Mouse (Mus musculus) myocyte (in vitro differentiated cells): Measurements from ENCODE around the gene Xlr4b. TPM values are rescaled to one million over a fixed set of nuclear protein-coding genes. Genes with fewer than 3 reads are reported as not detected.
"Not testable (repeated sequence)": the region's sequence is repeated elsewhere in the genome, so short reads cannot be mapped to it uniquely, and the experiment has no call there.

ENCODE experiments used
- H3K27me3 ChIP-seq: one replicate; pipeline ENCODE4 v1.6.1; 2011; ENCODE audit not compliant: control insufficient read depth, insufficient read depth, insufficient read length
- H3K36me3 ChIP-seq: one replicate; pipeline ENCODE4 v1.6.1; 2011; ENCODE audit not compliant: control insufficient read depth, insufficient read depth
- H3K4me2 ChIP-seq: one replicate; pipeline ENCODE4 v1.6.1; 2011; ENCODE audit warnings: low read depth, control low read depth
- H3K4me3 ChIP-seq: one replicate; pipeline ENCODE4 v1.5.1; 2011; ENCODE audit warnings: mild to moderate bottlenecking, control low read depth, moderate library complexity
- H3K79me2 ChIP-seq: one replicate; pipeline ENCODE4 v1.6.1; 2011; ENCODE audit not compliant: control insufficient read depth, insufficient read depth
- H3ac ChIP-seq: one replicate; pipeline ENCODE4 v1.6.1; 2011; ENCODE audit not compliant: control insufficient read depth, insufficient read length
- CEBPB ChIP-seq: IDR thresholded peaks from 2 replicates; pipeline ENCODE4 v1.6.1; 2011; ENCODE audit warnings: mild to moderate bottlenecking, moderate library complexity; ENCODE audit not compliant: poor library complexity, insufficient read depth, severe bottlenecking
- E2F4 ChIP-seq: IDR thresholded peaks from one replicate; pipeline ENCODE4 v1.6.1; 2011; ENCODE audit warnings: mild to moderate bottlenecking, control low read depth, moderate library complexity; ENCODE audit not compliant: insufficient read depth
- MAX ChIP-seq: IDR thresholded peaks from one replicate; pipeline ENCODE4 v1.6.1; 2011; ENCODE audit warnings: low read depth, mild to moderate bottlenecking, control low read depth
- MYOD1 ChIP-seq, 3 experiments: IDR thresholded peaks; one replicate each; pipeline ENCODE4 v1.6.1; 2011; ENCODE audit warnings: control low read depth in 2 of 3, low read depth in 2 of 3, mild to moderate bottlenecking in 2 of 3, moderate library complexity in 1 of 3; ENCODE audit not compliant: insufficient read length in 2 of 3, control insufficient read depth in 1 of 3
- MYOG ChIP-seq, 3 experiments: IDR thresholded peaks; one replicate each; pipeline ENCODE4 v1.6.1; 2011; ENCODE audit warnings: control low read depth in 2 of 3, low read depth in 2 of 3, mild to moderate bottlenecking in 2 of 3; ENCODE audit not compliant: insufficient read length in 2 of 3, control insufficient read depth in 1 of 3, insufficient read depth in 1 of 3
- POLR2A ChIP-seq: IDR thresholded peaks from one replicate; pipeline ENCODE4 v1.6.1; 2011; ENCODE audit warnings: low read depth, mild to moderate bottlenecking, control low read depth, moderate library complexity; ENCODE audit not compliant: insufficient read length
- POLR2AphosphoS2 ChIP-seq: IDR thresholded peaks from one replicate; pipeline ENCODE4 v1.6.1; 2011; ENCODE audit warnings: low read depth, control low read depth; ENCODE audit not compliant: insufficient read length
- REST ChIP-seq: IDR thresholded peaks from one replicate; pipeline ENCODE4 v1.6.1; 2011; ENCODE audit warnings: mild to moderate bottlenecking, control low read depth, moderate library complexity; ENCODE audit not compliant: insufficient read depth, insufficient read length
- SRF ChIP-seq: IDR thresholded peaks from one replicate; pipeline ENCODE4 v1.6.1; 2011; ENCODE audit warnings: low read depth; ENCODE audit not compliant: control insufficient read depth, insufficient read length
- TCF12 ChIP-seq: IDR thresholded peaks from one replicate; pipeline ENCODE4 v1.6.1; 2011; ENCODE audit warnings: mild to moderate bottlenecking, control low read depth; ENCODE audit not compliant: poor library complexity, insufficient read depth, severe bottlenecking
- TCF3 ChIP-seq: IDR thresholded peaks from one replicate; pipeline ENCODE4 v1.6.1; 2011; ENCODE audit warnings: low read depth, control low read depth; ENCODE audit not compliant: insufficient read length
- USF1 ChIP-seq: IDR thresholded peaks from one replicate; pipeline ENCODE4 v1.6.1; 2011; ENCODE audit warnings: low read depth, mild to moderate bottlenecking, control low read depth, moderate library complexity
- polyA plus RNA-seq: library from polyadenylated mRNA; unstranded; fragments of >200 nt; fragmentation: generic; extraction: Trizol; gene quantifications from one replicate; pipeline ENCODE4 v1.2.1, GENCODE M21; 2012; ENCODE audit warnings: missing spikeins

Gene Xlr4b
- polyA plus RNA-seq, 1 experiment: 0.05 TPM

GRCm38 (mm10) chrX:73229288-73229687 is 15.2 kb downstream of the Xlr4b start:
- TF ChIP-seq MAX (no peak), MYOD1 (IDR thresholded peaks at IDR 0.05; ENCODE audit: control insufficient read depth in 1 of 3, insufficient read length in 2 of 3, low read depth in 2 of 3) (no peak), CEBPB (no peak), POLR2AphosphoS2 (no peak), USF1 (no peak), MYOG (IDR thresholded peaks at IDR 0.05; ENCODE audit: control insufficient read depth in 1 of 3, insufficient read depth in 1 of 3, insufficient read length in 2 of 3, low read depth in 2 of 3) (no peak), TCF12 (no peak), POLR2A (no peak), SRF (no peak), E2F4 (no peak), TCF3 (no peak), REST (no peak)
- Histone ChIP-seq H3K79me2 (no peaks in the 10 kb centered on the region), H3ac (peak overlapping the region; percentile 26), H3K4me3 (peak overlapping the region; percentile 20), H3K36me3 (no peaks in the 10 kb centered on the region), H3K4me2 (peak overlapping the region; percentile 55), H3K27me3 (no peaks in the 10 kb centered on the region)

GRCm38 (mm10) chrX:73242821-73243325 is 28.7 kb downstream of the Xlr4b start, which contains the start of gene Xlr4c:
TSS of gene Xlr4c (minus strand) at chrX:73243130.
- not testable (repeated sequence) for H3K4me3 ChIP-seq, H3ac ChIP-seq, H3K79me2 ChIP-seq

GRCm38 (mm10) chrX:73262428-73262827 is 48.3 kb downstream of the Xlr4b start:
- H3K4me2 ChIP-seq, H3K4me3 ChIP-seq, H3ac ChIP-seq, H3K36me3 ChIP-seq, H3K79me2 ChIP-seq, H3K27me3 ChIP-seq: not testable (repeated sequence)

More at GRCm38 (mm10) chrX:73242821-73243325, 28.7 kb downstream of the Xlr4b start, which contains the start of gene Xlr4c:
- H3K4me2 ChIP-seq, H3K27me3 ChIP-seq, H3K36me3 ChIP-seq: not testable (repeated sequence)

GRCm38 (mm10) chrX:73265270-73265669 is 51.1 kb downstream of the Xlr4b start, which contains the start of gene Xlr3c:
TSS of gene Xlr3c (minus strand) at chrX:73265390.
- not testable (repeated sequence) for H3K79me2 ChIP-seq

More at GRCm38 (mm10) chrX:73265270-73265669, 51.1 kb downstream of the Xlr4b start, which contains the start of gene Xlr3c:
- not testable (repeated sequence) for H3K4me3 ChIP-seq, H3ac ChIP-seq, H3K4me2 ChIP-seq, H3K27me3 ChIP-seq, H3K36me3 ChIP-seq

Other genes starting within 250 kb of the Xlr4b start
- not detected for gene Zfp185, start 227.0 kb upstream of the Xlr4b start, polyA plus RNA-seq
- 0.07 TPM for gene Pnma5, start 177.2 kb upstream of the Xlr4b start, polyA plus RNA-seq
- not detected for gene Pnma3, start 149.5 kb upstream of the Xlr4b start, polyA plus RNA-seq
- gene Xlr4a, start 131.9 kb upstream of the Xlr4b start, polyA plus RNA-seq: 0.55 TPM
- gene Xlr3a, start 117.2 kb upstream of the Xlr4b start, polyA plus RNA-seq: 1.9 TPM
- gene Gm14685, start 97.3 kb upstream of the Xlr4b start, polyA plus RNA-seq: not detected
- gene Xlr5b, start 65.5 kb upstream of the Xlr4b start, polyA plus RNA-seq: not detected
- not detected for gene DXBay18, start 64.9 kb upstream of the Xlr4b start, polyA plus RNA-seq
- not detected for gene Spin2d, start 37.3 kb upstream of the Xlr4b start, polyA plus RNA-seq
- gene Xlr3b, start 22.1 kb upstream of the Xlr4b start, polyA plus RNA-seq: 0.40 TPM
- gene F8a, start 14.0 kb downstream of the Xlr4b start, polyA plus RNA-seq: 4.5 TPM
- 0.10 TPM for gene Xlr4c, start 28.8 kb downstream of the Xlr4b start, polyA plus RNA-seq
- gene Xlr3c, start 51.1 kb downstream of the Xlr4b start, polyA plus RNA-seq: 1.6 TPM
- gene Xlr5a, start 78.6 kb downstream of the Xlr4b start, polyA plus RNA-seq: not detected
- not detected for gene Xlr5c, start 78.6 kb downstream of the Xlr4b start, polyA plus RNA-seq
- not detected for gene Gm45015, start 122.5 kb downstream of the Xlr4b start, polyA plus RNA-seq
- 8.9 TPM for gene Zfp275, start 128.3 kb downstream of the Xlr4b start, polyA plus RNA-seq
- gene Gm18336, start 184.4 kb downstream of the Xlr4b start, polyA plus RNA-seq: not detected
- gene Zfp92, start 196.8 kb downstream of the Xlr4b start, polyA plus RNA-seq: not detected
- not detected for gene Trex2, start 221.0 kb downstream of the Xlr4b start, polyA plus RNA-seq
- 32.6 TPM for gene Haus7, start 244.7 kb downstream of the Xlr4b start, polyA plus RNA-seq